ENCODE assay signal across 9 mouse cellular contexts in genomic region chr1:168240846-168241245, GRCm38 (mm10).
DNase-seq lines count a peak whose midpoint lies in the region; ATAC-seq and TF ChIP-seq lines count a peak whose summit lies in the region.
"Had no signal": no experiment of that assay in that cellular context is flagged by ENCODE, and none has a peak within 500 bp of the region (broad histone marks: within the 10 kb centered on the region; RNA-seq: fewer than 3 reads in every experiment).

No protein-coding gene starts in this region.

- DNase-seq in kidney, postnatal 0 days (ENCODE audit: low spot score): peak; percentile 55
- DNase-seq in kidney, postnatal 14 days: no peak
- DNase-seq in forebrain, postnatal 0 days: peak; percentile 86
- DNase-seq in midbrain, embryonic 11.5 days (ENCODE audit: low spot score, missing footprints): no peak
- no peak for DNase-seq in thymus, adult 2 months
- DNase-seq in spleen, adult 18-20 months: no peak
- DNase-seq in right cerebral cortex, postnatal 25 days: no peak
- DNase-seq: liver had no signal

- H3K9ac ChIP-seq in kidney, postnatal 0 days (ENCODE audit: low read depth, low read length): no peak overlapping the region
- H3K9ac ChIP-seq in embryonic facial prominence, embryonic 12.5 days: no peak overlapping the region
- H3K9ac ChIP-seq in forebrain, postnatal 0 days: no peak overlapping the region
- no peak overlapping the region for H3K9ac ChIP-seq in midbrain, embryonic 11.5 days (ENCODE audit: low read length)

- TF ChIP-seq POLR2A in thymus, adult 2 months (IDR thresholded peaks at IDR 0.05; ENCODE audit: control insufficient read depth, extremely low read depth, insufficient read depth, low read length, poor library complexity): no peak

- peak overlapping the region; percentile 33; the same call in 1 of the 2 replicates for H3K4me2 ChIP-seq in kidney, postnatal 0 days (ENCODE audit: low read length)
- H3K4me2 ChIP-seq in embryonic facial prominence, embryonic 12.5 days (replicated peaks): peak overlapping the region; percentile 33
- peak overlapping the region; percentile 37; the same call in 1 of the 2 replicates for H3K4me2 ChIP-seq in forebrain, postnatal 0 days (ENCODE audit: low read depth)
- H3K4me2 ChIP-seq in midbrain, embryonic 11.5 days: no peak overlapping the region

- no peaks in the 10 kb centered on the region for H3K27me3 ChIP-seq in kidney, postnatal 0 days (ENCODE audit: insufficient read depth, low read length)
- no peaks in the 10 kb centered on the region for H3K27me3 ChIP-seq in embryonic facial prominence, embryonic 12.5 days
- no peaks in the 10 kb centered on the region for H3K27me3 ChIP-seq in forebrain, postnatal 0 days (ENCODE audit: insufficient read depth, low read length)
- H3K27me3 ChIP-seq in midbrain, embryonic 11.5 days (ENCODE audit: control insufficient read depth, insufficient read depth, low read length): no peaks in the 10 kb centered on the region
- no peaks in the 10 kb centered on the region for H3K27me3 ChIP-seq in thymus, adult 2 months (ENCODE audit: control insufficient read depth, insufficient read depth, low read length)

- H3K4me3 ChIP-seq in kidney, postnatal 0 days (replicated peaks; ENCODE audit: low read depth, low read length): no peak overlapping the region
- H3K4me3 ChIP-seq in embryonic facial prominence, embryonic 12.5 days: no peak overlapping the region
- no peak overlapping the region for H3K4me3 ChIP-seq in forebrain, postnatal 0 days (ENCODE audit: low read depth, low read length)
- no peak overlapping the region for H3K4me3 ChIP-seq in midbrain, embryonic 11.5 days (ENCODE audit: low read depth, low read length)
- no peak overlapping the region for H3K4me3 ChIP-seq in thymus, adult 2 months (ENCODE audit: control insufficient read depth, insufficient read depth, low read length)

- 34% methylated on average over 7 of the region's 7 CpGs for WGBS in kidney, postnatal 0 days
- 27% methylated on average over 7 of the region's 7 CpGs for WGBS in embryonic facial prominence, embryonic 12.5 days
- 8% methylated on average over 7 of the region's 7 CpGs for WGBS in forebrain, postnatal 0 days
- whole genome bisulfite sequencing in midbrain, embryonic 11.5 days: 34% methylated on average over 7 of the region's 7 CpGs
- 87% methylated on average over 7 of the region's 7 CpGs for WGBS in thymus, adult 2 months

- no peak for TF ChIP-seq CTCF in kidney, postnatal 0 days (IDR thresholded peaks at IDR 0.05; ENCODE audit: low read depth)
- no peak for TF ChIP-seq CTCF in forebrain, postnatal 0 days (IDR thresholded peaks at IDR 0.05; ENCODE audit: low read depth)
- TF ChIP-seq CTCF in thymus, adult 2 months (IDR thresholded peaks at IDR 0.05; ENCODE audit: borderline replicate concordance, control insufficient read depth, extremely low read depth, insufficient read depth, low read length, poor library complexity): no peak

- H3K27ac ChIP-seq in kidney, postnatal 0 days: no peak overlapping the region
- peak overlapping the region; percentile 78 for H3K27ac ChIP-seq in embryonic facial prominence, embryonic 12.5 days
- peak overlapping the region; percentile 81 for H3K27ac ChIP-seq in forebrain, postnatal 0 days (ENCODE audit: low read depth, low read length)
- H3K27ac ChIP-seq in midbrain, embryonic 11.5 days (ENCODE audit: low read depth, low read length): peak overlapping the region; percentile 30; the same call in 1 of the 2 replicates
- H3K27ac ChIP-seq in thymus, adult 2 months (ENCODE audit: control insufficient read depth, insufficient read depth, low read length): no peak overlapping the region

- no peak for ATAC-seq in kidney, postnatal 0 days (replicated peaks; ENCODE audit: low FRiP score, low read depth)
- no peak for ATAC-seq in embryonic facial prominence, embryonic 12.5 days (ENCODE audit: insufficient number of reproducible peaks, insufficient read depth, low FRiP score, low TSS enrichment)
- peak; percentile 81 for ATAC-seq in forebrain, postnatal 0 days
- ATAC-seq in midbrain, embryonic 11.5 days (ENCODE audit: low FRiP score): peak; percentile 58; the same call in 1 of the 2 replicates

- no peaks in the 10 kb centered on the region for H3K36me3 ChIP-seq in kidney, postnatal 0 days (ENCODE audit: insufficient read depth, low read length)
- no peaks in the 10 kb centered on the region for H3K36me3 ChIP-seq in embryonic facial prominence, embryonic 12.5 days
- H3K36me3 ChIP-seq in forebrain, postnatal 0 days (ENCODE audit: insufficient read depth): no peaks in the 10 kb centered on the region
- no peaks in the 10 kb centered on the region for H3K36me3 ChIP-seq in midbrain, embryonic 11.5 days (ENCODE audit: control insufficient read depth, insufficient read depth, low read length)
- H3K36me3 ChIP-seq in thymus, adult 2 months (ENCODE audit: control insufficient read depth, insufficient read depth, low read length): no peaks in the 10 kb centered on the region

- peaks cover 33% of the 10 kb centered on the region for H3K4me1 ChIP-seq in kidney, postnatal 0 days (replicated peaks; ENCODE audit: insufficient read depth, low read length)
- peaks cover 56% of the 10 kb centered on the region for H3K4me1 ChIP-seq in embryonic facial prominence, embryonic 12.5 days
- H3K4me1 ChIP-seq in forebrain, postnatal 0 days (ENCODE audit: insufficient read depth): peaks cover 51% of the 10 kb centered on the region
- peaks cover 28% of the 10 kb centered on the region for H3K4me1 ChIP-seq in midbrain, embryonic 11.5 days (ENCODE audit: control insufficient read depth, insufficient read depth, low read length)
- H3K4me1 ChIP-seq in thymus, adult 2 months (replicated peaks; ENCODE audit: control insufficient read depth, insufficient read depth, low read length): no peaks in the 10 kb centered on the region

- no peaks in the 10 kb centered on the region for H3K9me3 ChIP-seq in kidney, postnatal 0 days (replicated peaks; ENCODE audit: low read length)
- H3K9me3 ChIP-seq in embryonic facial prominence, embryonic 12.5 days: no peaks in the 10 kb centered on the region
- no peaks in the 10 kb centered on the region for H3K9me3 ChIP-seq in forebrain, postnatal 0 days (ENCODE audit: low read length)
- no peaks in the 10 kb centered on the region for H3K9me3 ChIP-seq in midbrain, embryonic 11.5 days (ENCODE audit: control insufficient read depth, low read length)

Comparison
In these comparisons a context has a peak if more than half of its experiments do, and no peak if none do; other contexts are left out.
1. DNase-seq: peak in kidney, postnatal 0 days (single experiment) and forebrain, postnatal 0 days (single experiment); none in kidney, postnatal 14 days (single experiment), midbrain, embryonic 11.5 days (single experiment), thymus, adult 2 months (single experiment), spleen, adult 18-20 months (0 of 2) and right cerebral cortex, postnatal 25 days (single experiment).
2. ATAC-seq: peak in forebrain, postnatal 0 days (single experiment) and midbrain, embryonic 11.5 days (single experiment); none in kidney, postnatal 0 days (single experiment) and embryonic facial prominence, embryonic 12.5 days (single experiment).
3. H3K27ac ChIP-seq: peak in embryonic facial prominence, embryonic 12.5 days (single experiment), forebrain, postnatal 0 days (single experiment) and midbrain, embryonic 11.5 days (single experiment); none in kidney, postnatal 0 days (single experiment) and thymus, adult 2 months (single experiment).